Mouse (Mus musculus): ENCODE results near the gene Gm17018.

Gene Gm17018

GRCm38 (mm10) chr19:45591704-45592103 lies 31.3 kb downstream of the Gm17018 start:
- DNase-seq, result peak; percentile 90

- DNase-seq, result no peak
Observed at GRCm38 (mm10) chr19:45592916-45593315, 32.5 kb downstream of the Gm17018 start.

GRCm38 (mm10) chr19:45594079-45594478 lies 33.7 kb downstream of the Gm17018 start:
- DNase-seq, result no peak

- DNase-seq, result no peak
Observed at GRCm38 (mm10) chr19:45595481-45595880, 35.1 kb downstream of the Gm17018 start.

- no peak for DNase-seq
Observed at GRCm38 (mm10) chr19:45596019-45596418, 35.6 kb downstream of the Gm17018 start.

- no peak for DNase-seq
Observed at GRCm38 (mm10) chr19:45596434-45596833, 36.0 kb downstream of the Gm17018 start.

GRCm38 (mm10) chr19:45597106-45597505 lies 36.7 kb downstream of the Gm17018 start:
- no peak for DNase-seq

- DNase-seq, result no peak
Observed at GRCm38 (mm10) chr19:45602606-45603005, 42.2 kb downstream of the Gm17018 start.

GRCm38 (mm10) chr19:45606701-45607100 lies 46.3 kb downstream of the Gm17018 start:
- DNase-seq, result no peak

GRCm38 (mm10) chr19:45607479-45607878 lies 47.1 kb downstream of the Gm17018 start:
- no peak for DNase-seq

GRCm38 (mm10) chr19:45608648-45609339 lies 48.4 kb downstream of the Gm17018 start:
- no peak for DNase-seq

- no peak for DNase-seq
Observed at GRCm38 (mm10) chr19:45610823-45611222, 50.4 kb downstream of the Gm17018 start.

- DNase-seq, result peak; percentile 52
Observed at GRCm38 (mm10) chr19:45614375-45614774, 54.0 kb downstream of the Gm17018 start.

GRCm38 (mm10) chr19:45614928-45615327 lies 54.5 kb downstream of the Gm17018 start:
- DNase-seq, result no peak

- no peak for DNase-seq
Observed at GRCm38 (mm10) chr19:45615415-45616213, 55.2 kb downstream of the Gm17018 start.

- DNase-seq, result no peak
Observed at GRCm38 (mm10) chr19:45616214-45616518, 55.8 kb downstream of the Gm17018 start.

- DNase-seq, result no peak
Observed at GRCm38 (mm10) chr19:45616735-45617134, 56.3 kb downstream of the Gm17018 start.

GRCm38 (mm10) chr19:45618184-45618583 lies 57.8 kb downstream of the Gm17018 start:
- DNase-seq, result no peak

GRCm38 (mm10) chr19:45619744-45620501 lies 59.5 kb downstream of the Gm17018 start:
- no peak for DNase-seq

- DNase-seq, result peak; percentile 22
Observed at GRCm38 (mm10) chr19:45621061-45621460, 60.6 kb downstream of the Gm17018 start.

- DNase-seq, result no peak
Observed at GRCm38 (mm10) chr19:45622144-45622543, 61.7 kb downstream of the Gm17018 start.

- no peak for DNase-seq
Observed at GRCm38 (mm10) chr19:45623710-45624109, 63.3 kb downstream of the Gm17018 start.

- no peak for DNase-seq
Observed at GRCm38 (mm10) chr19:45627036-45627435, 66.6 kb downstream of the Gm17018 start.

- DNase-seq, result no peak
Observed at GRCm38 (mm10) chr19:45628649-45629048, 68.2 kb downstream of the Gm17018 start.

All from kidney, postnatal 10 days (tissue).